Mouse (Mus musculus): ENCODE results near the gene Epo. TPM values are rescaled to one million over a fixed set of nuclear protein-coding genes. Genes with fewer than 3 reads are reported as not detected.

The Epo gene
- polyA plus RNA-seq, 1 experiment from 2014 or later = not detected

DNA sequence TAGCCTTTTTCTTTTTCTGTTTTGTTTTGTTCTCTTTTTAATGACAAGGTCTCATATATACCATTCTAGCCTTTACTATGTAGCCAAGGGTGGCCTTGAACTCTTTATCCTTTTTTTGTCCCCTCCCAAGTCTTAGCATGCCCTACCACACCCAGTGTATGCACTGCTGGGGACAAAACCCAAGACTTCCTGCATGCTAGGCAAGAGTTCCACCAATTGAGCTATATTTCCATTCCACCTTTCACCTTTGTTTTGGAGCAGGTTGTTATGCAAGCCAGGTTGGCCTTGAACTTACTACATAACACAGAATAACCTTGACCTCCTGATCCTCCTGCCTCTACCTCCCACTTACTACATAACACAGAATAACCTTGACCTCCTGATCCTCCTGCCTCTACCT, 87.5 kb downstream of the Epo start:
- Histone ChIP-seq H3K27me3 (no peaks in the 10 kb centered on the region), H3K9ac (no peak overlapping the region), H3K4me1 (no peaks in the 10 kb centered on the region), H3K36me3 (no peaks in the 10 kb centered on the region), H3K27ac (no peak overlapping the region), H3K9me3 (no peaks in the 10 kb centered on the region), H3K4me2 (no peak overlapping the region), H3K4me3 (no peak overlapping the region)
- ATAC-seq (ENCODE audit: insufficient number of reproducible peaks, low FRiP score, low TSS enrichment, low read depth) = no peak

DNA sequence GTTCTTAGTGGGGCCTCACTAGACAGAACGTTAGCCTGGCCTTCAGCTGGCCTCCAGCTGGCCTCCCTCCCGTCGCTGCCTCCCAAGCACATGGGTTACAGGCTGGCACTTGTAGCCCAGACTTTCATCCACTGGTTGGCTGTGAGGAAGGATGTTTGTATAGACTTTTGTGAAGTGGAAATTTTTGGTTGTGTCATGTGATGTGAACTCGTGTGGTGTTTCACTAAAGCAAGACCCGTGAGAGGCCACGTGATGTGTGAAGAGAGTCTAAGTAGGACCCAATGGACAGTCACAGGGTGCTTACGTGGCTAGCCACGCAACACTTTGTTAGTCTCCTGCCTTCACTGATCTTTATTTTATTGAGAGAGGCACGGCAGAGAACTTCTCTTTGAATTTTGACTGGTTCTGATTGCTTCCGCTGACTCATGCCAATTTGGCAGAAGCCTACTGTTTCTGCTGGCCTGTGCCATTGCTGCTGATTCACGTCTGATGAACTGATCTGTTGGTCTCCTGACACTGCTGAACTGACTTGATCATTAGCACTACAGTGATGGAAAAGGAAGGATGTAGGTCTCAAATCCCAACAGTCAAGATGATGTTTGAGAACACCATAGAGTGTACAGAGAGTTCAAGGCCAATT, 92.7 kb downstream of the Epo start:
- Histone ChIP-seq H3K9me3 (no peaks in the 10 kb centered on the region), H3K9ac (no peak overlapping the region), H3K4me1 (no peaks in the 10 kb centered on the region), H3K27ac (no peak overlapping the region), H3K4me2 (no peak overlapping the region), H3K36me3 (no peaks in the 10 kb centered on the region), H3K4me3 (no peak overlapping the region), H3K27me3 (no peaks in the 10 kb centered on the region)
- WGBS = 72% methylated on average over 11 of the region's 11 CpGs
- ATAC-seq (ENCODE audit: insufficient number of reproducible peaks, low FRiP score, low TSS enrichment, low read depth) = no peak

DNA sequence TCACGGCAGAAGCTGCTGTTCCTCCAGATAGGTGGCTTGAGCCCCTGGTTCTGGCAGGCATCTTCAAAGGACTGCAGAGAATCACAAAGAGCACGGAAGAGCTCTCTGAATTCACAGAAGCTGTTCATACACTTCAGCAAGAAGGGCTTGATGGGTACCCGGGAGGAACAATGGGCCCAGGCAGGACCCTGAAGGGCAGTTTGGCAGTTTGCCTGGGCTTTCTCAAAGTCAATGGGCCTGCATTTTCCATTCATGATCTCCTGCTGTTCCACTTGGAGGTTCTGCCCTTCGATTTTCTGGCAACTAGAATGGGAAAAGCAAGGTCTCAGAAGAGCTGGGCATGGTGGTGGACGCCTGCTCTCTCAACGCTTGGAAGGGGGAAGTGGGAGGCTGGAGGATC, 99.2 kb downstream of the Epo start:
- Histone ChIP-seq H3K27me3 (no peaks in the 10 kb centered on the region), H3K27ac (no peak overlapping the region), H3K36me3 (no peaks in the 10 kb centered on the region), H3K9me3 (no peaks in the 10 kb centered on the region), H3K4me2 (no peak overlapping the region), H3K4me3 (no peak overlapping the region), H3K9ac (no peak overlapping the region), H3K4me1 (no peaks in the 10 kb centered on the region)
- WGBS = 65% methylated on average over 6 of the region's 6 CpGs
- ATAC-seq (ENCODE audit: insufficient number of reproducible peaks, low FRiP score, low TSS enrichment, low read depth) = no peak

Small RNAs within 50 kb of the gene (microRNA-seq; reads per million reads assigned to microRNA genes)
- not detected for gene Mir6418

Other genes starting within 250 kb of the Epo start
- gene Ache, start 245.7 kb downstream of the Epo start, polyA plus RNA-seq (2015; fragmentation: Nextera tagmentation; extraction: Ambion mirVana) = 11.3 and 25.3 TPM in 2 replicates
- gene Ufsp1, start 238.6 kb downstream of the Epo start, polyA plus RNA-seq (2015; fragmentation: Nextera tagmentation; extraction: Ambion mirVana) = 6.7 and 11.3 TPM in 2 replicates
- 113 and 117 TPM in 2 replicates for gene Srrt, start 225.6 kb downstream of the Epo start, polyA plus RNA-seq (2015; fragmentation: Nextera tagmentation; extraction: Ambion mirVana)
- 109 and 110 TPM in 2 replicates for gene Trip6, start 218.8 kb downstream of the Epo start, polyA plus RNA-seq (2015; fragmentation: Nextera tagmentation; extraction: Ambion mirVana)
- 13.9 and 14.4 TPM in 2 replicates for gene Slc12a9, start 199.6 kb downstream of the Epo start, polyA plus RNA-seq (2015; fragmentation: Nextera tagmentation; extraction: Ambion mirVana)
- gene Ephb4, start 183.1 kb downstream of the Epo start, polyA plus RNA-seq (2015; fragmentation: Nextera tagmentation; extraction: Ambion mirVana) = 61.1 and 68.6 TPM in 2 replicates
- gene Zan, start 56.2 kb downstream of the Epo start, polyA plus RNA-seq (2015; fragmentation: Nextera tagmentation; extraction: Ambion mirVana) = 0.10 and 0.13 TPM in 2 replicates
- 46.5 and 46.7 TPM in 2 replicates for gene Pop7, start 30.7 kb downstream of the Epo start, polyA plus RNA-seq (2015; fragmentation: Nextera tagmentation; extraction: Ambion mirVana)
- 10.3 and 12.0 TPM in 2 replicates for gene Gigyf1, start 14.7 kb downstream of the Epo start, polyA plus RNA-seq (2015; fragmentation: Nextera tagmentation; extraction: Ambion mirVana)
- 350 and 394 TPM in 2 replicates for gene Gnb2, start 268 bp upstream of the Epo start, polyA plus RNA-seq (2015; fragmentation: Nextera tagmentation; extraction: Ambion mirVana)
- 0.35 and 0.36 TPM in 2 replicates for gene Actl6b, start 20.3 kb upstream of the Epo start, polyA plus RNA-seq (2015; fragmentation: Nextera tagmentation; extraction: Ambion mirVana)
- 1.4 and 1.6 TPM in 2 replicates for gene Tfr2, start 36.6 kb upstream of the Epo start, polyA plus RNA-seq (2015; fragmentation: Nextera tagmentation; extraction: Ambion mirVana)
- gene Mospd3, start 67.8 kb upstream of the Epo start, polyA plus RNA-seq (2015; fragmentation: Nextera tagmentation; extraction: Ambion mirVana) = 40.6 and 41.8 TPM in 2 replicates
- gene Pcolce, start 80.5 kb upstream of the Epo start, polyA plus RNA-seq (2015; fragmentation: Nextera tagmentation; extraction: Ambion mirVana) = 303 and 362 TPM in 2 replicates
- gene Fbxo24, start 95.8 kb upstream of the Epo start, polyA plus RNA-seq (2015; fragmentation: Nextera tagmentation; extraction: Ambion mirVana) = 0.09 TPM in 1 of 2 replicates, not detected in the other
- 32.8 and 34.1 TPM in 2 replicates for gene Lrch4, start 95.9 kb upstream of the Epo start, polyA plus RNA-seq (2015; fragmentation: Nextera tagmentation; extraction: Ambion mirVana)
- 8.0 and 8.5 TPM in 2 replicates for gene Gm20605, start 95.9 kb upstream of the Epo start, polyA plus RNA-seq (2015; fragmentation: Nextera tagmentation; extraction: Ambion mirVana)
- 4.8 and 6.0 TPM in 2 replicates for gene Sap25, start 108.1 kb upstream of the Epo start, polyA plus RNA-seq (2015; fragmentation: Nextera tagmentation; extraction: Ambion mirVana)
- 0.19 and 0.38 TPM in 2 replicates for gene Irs3, start 112.5 kb upstream of the Epo start, polyA plus RNA-seq (2015; fragmentation: Nextera tagmentation; extraction: Ambion mirVana)
- gene Agfg2, start 151.5 kb upstream of the Epo start, polyA plus RNA-seq (2015; fragmentation: Nextera tagmentation; extraction: Ambion mirVana) = 15.9 and 17.4 TPM in 2 replicates
- gene Nyap1, start 208.4 kb upstream of the Epo start, polyA plus RNA-seq (2015; fragmentation: Nextera tagmentation; extraction: Ambion mirVana) = 1.9 and 3.5 TPM in 2 replicates
- 169 and 197 TPM in 2 replicates for gene Tsc22d4, start 212.5 kb upstream of the Epo start, polyA plus RNA-seq (2015; fragmentation: Nextera tagmentation; extraction: Ambion mirVana)
- gene Ppp1r35, start 245.6 kb upstream of the Epo start, polyA plus RNA-seq (2015; fragmentation: Nextera tagmentation; extraction: Ambion mirVana) = 22.2 and 27.8 TPM in 2 replicates

Measured in limb, embryonic 15.5 days (tissue).